Mouse (Mus musculus) adrenal gland, postnatal 36 days (tissue): ENCODE measurements at regions not wholly inside any gene's neighbourhood (a gene's known extent, or its start where the extent isn't known, plus 50 kb on each side); places are given as distances from the start of the nearest gene placed in this dataset.

Source experiments
- DNase-seq, 2 experiments: peaks; one replicate each; pipeline ENCODE4 v3.0.0; 2021; ENCODE audit warnings: mixed read lengths in 1 of 2

DNA sequence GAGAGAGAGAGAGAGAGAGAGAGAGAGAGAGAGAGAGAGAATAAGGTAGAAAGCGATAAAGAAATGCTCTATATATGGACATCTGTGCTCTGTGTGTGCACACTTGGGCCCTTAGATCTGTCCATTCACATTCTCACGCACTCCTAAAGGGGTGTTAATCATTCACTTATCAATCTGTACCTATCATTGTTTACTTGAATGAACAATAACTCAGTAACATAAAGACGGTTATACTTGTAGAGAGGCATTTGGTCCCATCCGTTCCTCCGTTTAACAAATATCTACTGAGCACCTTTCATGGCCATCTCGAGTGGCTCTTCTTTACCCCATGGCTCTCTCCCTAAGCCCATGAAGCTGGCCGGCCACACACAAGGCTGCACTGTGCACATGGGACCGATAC is 114.3 kb upstream of the Cpm start:
- DNase-seq, result no peak

GRCm38 (mm10) chr10:117513925-117514546 is 115.3 kb upstream of the Cpm start:
- DNase-seq, result no peak

DNA sequence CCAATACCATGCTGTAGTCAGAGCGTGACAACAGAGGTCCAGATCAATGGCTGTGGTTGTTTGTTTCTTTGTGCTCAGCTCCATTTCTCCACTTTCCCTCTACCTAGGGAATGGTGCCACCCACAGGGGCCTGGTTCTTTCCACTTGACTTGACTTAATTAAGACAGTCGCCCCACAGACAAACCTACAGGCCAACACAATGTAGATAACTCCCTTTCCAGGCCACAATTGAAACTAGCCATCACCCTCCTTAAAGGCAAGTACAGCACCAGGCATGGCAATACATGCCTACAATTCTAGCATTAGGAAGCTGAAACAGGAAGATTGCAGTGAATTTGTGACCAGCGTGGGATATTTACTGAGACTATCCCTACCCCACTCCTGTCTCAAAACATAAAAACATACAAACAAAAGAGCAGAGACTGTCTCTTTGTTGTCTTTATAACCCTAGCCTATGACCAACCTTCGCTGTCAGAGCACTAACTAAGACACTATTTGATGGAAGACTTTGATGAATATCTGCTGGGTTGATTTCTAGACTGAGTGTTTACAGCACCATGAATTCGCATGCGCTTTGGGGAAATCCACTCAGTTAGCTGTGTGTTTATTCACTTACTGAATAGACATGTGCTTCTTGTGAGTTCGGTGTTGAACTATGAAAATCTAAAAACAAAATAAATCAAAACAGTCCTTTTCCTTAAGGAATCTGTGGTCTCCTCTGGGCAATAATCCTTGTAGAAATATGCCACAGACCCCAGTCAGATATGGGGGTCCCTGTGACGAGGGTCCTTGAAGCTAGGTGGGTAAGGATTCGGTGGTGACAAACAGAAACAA is 116.7 kb upstream of the Cpm start:
- no peak for DNase-seq

- no peak for DNase-seq
Observed at GRCm38 (mm10) chr10:117511483-117512406, 117.6 kb upstream of the Cpm start.

- DNase-seq, result no peak
Observed at GRCm38 (mm10) chr10:117510529-117511482, 118.5 kb upstream of the Cpm start.

DNA sequence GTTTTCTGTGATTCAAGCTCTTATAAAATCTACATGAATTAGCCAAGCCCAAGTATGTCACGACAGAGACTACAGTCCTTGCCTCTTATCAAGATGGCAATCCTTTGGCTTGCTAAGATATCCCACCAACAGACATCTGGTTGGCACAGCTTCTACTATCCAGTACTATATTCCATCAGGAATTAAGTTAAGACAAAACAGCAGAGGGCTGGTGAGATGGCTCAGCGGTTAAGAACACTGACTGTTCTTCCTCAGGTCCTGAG is 119.1 kb upstream of the Cpm start:
- no peak for DNase-seq

DNA sequence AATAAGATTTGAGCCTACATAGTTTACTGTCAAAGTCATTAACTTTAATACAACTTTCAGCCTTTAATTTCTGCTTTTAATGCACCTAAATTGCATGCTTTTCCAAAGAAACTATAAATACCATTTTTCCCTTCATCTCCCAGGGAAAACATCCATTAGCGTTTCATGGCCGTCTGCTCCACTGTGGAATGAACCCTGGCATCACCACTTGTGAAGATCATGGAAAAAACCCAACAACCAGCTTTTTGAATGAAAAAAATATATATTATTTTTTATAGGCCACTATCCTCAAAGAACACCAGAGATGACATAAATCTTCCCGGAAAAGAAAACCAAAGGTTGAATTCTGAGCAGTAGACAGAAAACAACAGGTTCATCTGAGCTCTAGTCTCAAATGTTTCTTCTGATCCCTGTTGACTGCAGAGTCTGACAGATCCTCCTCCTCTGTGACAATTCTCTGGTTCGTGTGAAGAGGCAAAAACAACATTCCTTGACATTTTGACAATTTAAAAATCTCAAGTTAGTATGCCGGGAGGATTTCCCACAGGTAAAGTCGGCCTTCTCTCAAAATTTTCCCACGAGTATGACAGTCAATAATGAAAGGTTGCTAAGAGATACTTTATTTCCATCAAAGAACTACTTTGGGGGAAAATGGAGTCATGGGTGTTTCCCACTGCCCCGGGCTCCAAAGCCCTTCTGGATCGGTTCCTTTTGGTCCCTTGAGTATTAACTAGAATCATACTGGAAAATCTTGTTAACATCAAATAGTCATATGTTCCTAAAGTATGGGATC is 119.7 kb upstream of the Cpm start:
- DNase-seq, result no peak

DNA sequence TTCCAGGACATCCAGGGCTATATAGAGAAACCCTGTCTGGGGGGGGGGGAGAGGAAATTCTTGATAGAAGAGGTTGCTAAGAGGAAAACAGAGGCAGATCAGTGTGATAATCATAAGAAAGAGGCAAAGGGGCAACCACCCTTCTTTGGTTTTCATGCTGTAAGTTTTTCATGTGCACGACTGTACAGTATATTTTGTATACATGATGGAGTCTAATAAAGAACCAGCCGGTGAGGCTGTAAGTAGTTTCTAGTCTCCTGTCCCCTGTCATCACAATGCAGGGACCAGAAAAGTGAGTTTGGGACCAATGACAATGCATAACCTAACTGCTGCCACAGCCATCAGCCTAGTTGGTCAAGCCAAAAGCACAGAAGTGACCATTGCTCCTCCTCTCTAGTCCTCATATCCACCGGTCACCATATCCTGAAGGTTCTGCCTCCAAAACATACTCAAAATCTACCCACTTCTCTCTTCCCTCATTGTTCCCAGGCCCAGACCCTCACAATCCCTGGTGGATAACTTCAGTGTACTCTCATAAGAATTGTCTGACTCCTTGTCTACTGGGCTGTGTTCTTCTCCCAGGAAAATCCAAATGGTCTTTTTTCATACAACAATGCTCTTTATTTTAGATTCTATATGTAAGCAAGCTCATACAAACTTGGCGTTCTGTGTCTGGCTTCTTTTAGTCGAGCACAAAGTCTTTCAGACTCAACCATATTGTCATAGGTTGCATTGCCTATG is 122.9 kb upstream of the Cpm start:
- no peak for DNase-seq

DNA sequence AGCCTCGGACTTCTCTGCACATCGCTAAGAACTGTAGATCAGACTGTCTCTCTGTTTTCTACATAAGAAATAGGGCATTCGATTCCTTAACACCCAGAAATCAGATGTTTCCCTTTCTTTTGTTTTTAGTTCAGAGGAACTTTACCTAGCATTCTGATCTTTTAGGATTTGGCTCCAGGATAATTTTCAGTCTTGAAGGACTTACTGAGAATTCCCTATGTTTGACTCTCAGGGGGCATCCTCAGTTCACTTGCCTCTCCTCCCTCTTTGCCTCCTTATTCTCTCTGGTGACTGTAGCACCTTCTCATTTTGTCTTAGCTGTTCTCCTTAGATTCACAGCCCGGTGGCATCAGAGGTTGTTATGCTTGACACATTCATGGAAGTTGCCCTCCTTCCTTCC is 123.8 kb upstream of the Cpm start:
- no peak for DNase-seq

DNA sequence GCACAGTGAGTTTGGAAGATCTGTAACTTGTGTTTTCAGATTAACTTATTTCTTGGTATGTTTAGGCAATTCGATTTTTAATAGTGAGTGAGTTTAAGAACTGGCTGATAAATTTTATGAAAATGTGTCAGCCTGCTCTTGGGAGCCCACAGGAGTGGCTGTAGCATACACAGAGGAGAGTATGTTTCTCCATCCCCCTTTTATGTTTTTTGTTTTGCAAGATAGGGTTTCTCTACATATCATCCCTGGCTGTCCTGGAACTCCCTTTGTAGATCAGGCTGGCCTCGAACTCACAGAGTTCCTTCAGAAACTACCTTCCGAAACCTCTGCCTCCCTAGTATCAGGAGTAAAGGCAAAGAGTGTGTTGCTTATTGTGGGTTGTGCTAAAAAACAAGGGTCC is 124.2 kb upstream of the Cpm start:
- no peak for DNase-seq

GRCm38 (mm10) chr10:117504267-117504902 is 124.6 kb upstream of the Cpsf6 start:
- no peak for DNase-seq

GRCm38 (mm10) chr10:117503222-117504184 is 123.7 kb upstream of the Cpsf6 start:
- DNase-seq, result no peak

DNA sequence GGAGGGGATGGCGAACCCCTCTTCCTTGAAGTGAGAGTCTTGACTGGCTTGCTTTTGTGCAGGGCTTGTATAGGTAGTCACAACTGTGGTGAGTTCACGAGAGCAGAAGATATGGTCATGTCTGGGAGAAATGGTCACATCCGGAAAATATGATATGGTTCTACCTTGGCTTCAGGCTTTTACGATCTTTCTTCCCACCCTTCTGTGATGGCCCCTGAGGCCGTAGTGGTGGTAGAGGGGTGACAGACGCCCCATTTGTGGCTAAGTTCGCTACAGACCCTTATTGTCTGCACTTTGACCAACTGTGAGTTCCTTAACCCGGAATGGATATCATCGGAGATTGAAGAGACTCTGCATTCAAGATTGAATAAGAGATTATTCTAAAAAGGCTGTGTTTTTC is 122.9 kb upstream of the Cpsf6 start:
- no peak for DNase-seq

DNA sequence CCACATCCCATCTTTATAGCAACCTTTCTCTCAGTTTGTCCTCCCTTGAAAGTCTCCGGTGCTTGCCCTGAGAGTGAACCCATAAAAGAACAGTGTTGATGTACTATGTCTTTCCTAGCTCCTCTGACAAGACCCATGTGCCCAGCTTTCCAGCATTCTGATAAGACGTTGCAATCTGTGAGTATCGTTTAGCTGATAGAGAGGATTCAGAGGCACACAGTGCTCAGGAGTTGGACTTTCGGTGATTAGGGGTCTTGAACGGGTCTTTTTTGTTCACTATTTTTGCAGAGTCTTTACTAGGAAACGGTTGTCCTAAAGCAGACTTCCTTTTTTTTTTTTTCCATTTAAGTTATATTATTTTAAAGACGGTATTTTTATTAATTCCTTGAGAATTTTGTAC is 122.3 kb upstream of the Cpsf6 start:
- no peak for DNase-seq

GRCm38 (mm10) chr10:117501426-117501825 is 121.6 kb upstream of the Cpsf6 start:
- no peak for DNase-seq

- no peak for DNase-seq
Observed at GRCm38 (mm10) chr10:117500457-117501108, 120.8 kb upstream of the Cpsf6 start.

DNA sequence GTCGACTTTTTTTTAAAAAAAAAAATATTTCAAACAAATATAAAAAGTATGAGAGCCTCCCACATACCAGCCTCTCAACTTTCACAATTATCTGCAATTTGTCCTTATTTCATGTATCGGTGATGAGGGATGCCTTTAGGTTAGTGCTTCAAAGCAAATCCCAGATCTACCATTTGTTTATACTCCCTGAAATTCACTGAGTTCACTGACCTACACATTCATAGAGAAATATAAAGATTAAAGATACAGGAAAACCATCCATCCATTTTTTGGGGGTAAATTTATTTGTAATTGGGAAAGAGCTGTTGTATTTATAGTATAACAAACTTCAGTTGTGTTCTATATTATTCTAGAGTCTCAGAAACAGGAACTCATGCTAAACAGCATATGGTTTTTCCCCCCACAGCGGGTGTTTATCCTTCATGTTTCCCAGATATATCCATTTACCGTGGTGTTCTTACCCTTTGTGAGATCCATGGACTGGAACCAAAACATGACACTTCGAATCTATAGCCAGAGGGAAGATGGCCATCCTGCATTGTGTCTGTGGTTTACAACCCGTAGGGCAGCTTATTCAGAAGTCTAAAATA is 120.1 kb upstream of the Cpsf6 start:
- no peak for DNase-seq
